Mouse (Mus musculus) myocyte (in vitro differentiated cells): ENCODE results near the gene Sez6. TPM values are rescaled to one million over a fixed set of nuclear protein-coding genes. Genes with fewer than 3 reads are reported as not detected.

Source experiments
- H3K27me3 ChIP-seq: one replicate; pipeline ENCODE4 v1.6.1; 2011; ENCODE audit not compliant: control insufficient read depth, insufficient read depth, insufficient read length
- H3K36me3 ChIP-seq: one replicate; pipeline ENCODE4 v1.6.1; 2011; ENCODE audit not compliant: control insufficient read depth, insufficient read depth
- H3K4me2 ChIP-seq: one replicate; pipeline ENCODE4 v1.6.1; 2011; ENCODE audit warnings: low read depth, control low read depth
- H3K4me3 ChIP-seq: one replicate; pipeline ENCODE4 v1.5.1; 2011; ENCODE audit warnings: mild to moderate bottlenecking, control low read depth, moderate library complexity
- H3K79me2 ChIP-seq: one replicate; pipeline ENCODE4 v1.6.1; 2011; ENCODE audit not compliant: control insufficient read depth, insufficient read depth
- H3ac ChIP-seq: one replicate; pipeline ENCODE4 v1.6.1; 2011; ENCODE audit not compliant: control insufficient read depth, insufficient read length
- CEBPB ChIP-seq: IDR thresholded peaks from 2 replicates; pipeline ENCODE4 v1.6.1; 2011; ENCODE audit warnings: mild to moderate bottlenecking, moderate library complexity; ENCODE audit not compliant: poor library complexity, insufficient read depth, severe bottlenecking
- E2F4 ChIP-seq: IDR thresholded peaks from one replicate; pipeline ENCODE4 v1.6.1; 2011; ENCODE audit warnings: mild to moderate bottlenecking, control low read depth, moderate library complexity; ENCODE audit not compliant: insufficient read depth
- MAX ChIP-seq: IDR thresholded peaks from one replicate; pipeline ENCODE4 v1.6.1; 2011; ENCODE audit warnings: low read depth, mild to moderate bottlenecking, control low read depth
- MYOD1 ChIP-seq, 3 experiments: IDR thresholded peaks; one replicate each; pipeline ENCODE4 v1.6.1; 2011; ENCODE audit warnings: control low read depth in 2 of 3, low read depth in 2 of 3, mild to moderate bottlenecking in 2 of 3, moderate library complexity in 1 of 3; ENCODE audit not compliant: insufficient read length in 2 of 3, control insufficient read depth in 1 of 3
- MYOG ChIP-seq, 3 experiments: IDR thresholded peaks; one replicate each; pipeline ENCODE4 v1.6.1; 2011; ENCODE audit warnings: control low read depth in 2 of 3, low read depth in 2 of 3, mild to moderate bottlenecking in 2 of 3; ENCODE audit not compliant: insufficient read length in 2 of 3, control insufficient read depth in 1 of 3, insufficient read depth in 1 of 3
- POLR2A ChIP-seq: IDR thresholded peaks from one replicate; pipeline ENCODE4 v1.6.1; 2011; ENCODE audit warnings: low read depth, mild to moderate bottlenecking, control low read depth, moderate library complexity; ENCODE audit not compliant: insufficient read length
- POLR2AphosphoS2 ChIP-seq: IDR thresholded peaks from one replicate; pipeline ENCODE4 v1.6.1; 2011; ENCODE audit warnings: low read depth, control low read depth; ENCODE audit not compliant: insufficient read length
- REST ChIP-seq: IDR thresholded peaks from one replicate; pipeline ENCODE4 v1.6.1; 2011; ENCODE audit warnings: mild to moderate bottlenecking, control low read depth, moderate library complexity; ENCODE audit not compliant: insufficient read depth, insufficient read length
- SRF ChIP-seq: IDR thresholded peaks from one replicate; pipeline ENCODE4 v1.6.1; 2011; ENCODE audit warnings: low read depth; ENCODE audit not compliant: control insufficient read depth, insufficient read length
- TCF12 ChIP-seq: IDR thresholded peaks from one replicate; pipeline ENCODE4 v1.6.1; 2011; ENCODE audit warnings: mild to moderate bottlenecking, control low read depth; ENCODE audit not compliant: poor library complexity, insufficient read depth, severe bottlenecking
- TCF3 ChIP-seq: IDR thresholded peaks from one replicate; pipeline ENCODE4 v1.6.1; 2011; ENCODE audit warnings: low read depth, control low read depth; ENCODE audit not compliant: insufficient read length
- USF1 ChIP-seq: IDR thresholded peaks from one replicate; pipeline ENCODE4 v1.6.1; 2011; ENCODE audit warnings: low read depth, mild to moderate bottlenecking, control low read depth, moderate library complexity
- polyA plus RNA-seq: library from polyadenylated mRNA; unstranded; fragments of >200 nt; fragmentation: generic; extraction: Trizol; gene quantifications from one replicate; pipeline ENCODE4 v1.2.1, GENCODE M21; 2012; ENCODE audit warnings: missing spikeins

Gene Sez6
- polyA plus RNA-seq, 1 experiment = not detected

- Histone ChIP-seq H3K27me3 (peaks cover 79% of the 10 kb centered on the region), H3K4me2 (no peak overlapping the region), H3K36me3 (no peaks in the 10 kb centered on the region), H3K4me3 (no peak overlapping the region), H3ac (no peak overlapping the region), H3K79me2 (no peaks in the 10 kb centered on the region)
- TF ChIP-seq CEBPB = no peak
- TF ChIP-seq POLR2A = no peak
- TF ChIP-seq REST = no peak
- TF ChIP-seq MYOG (IDR thresholded peaks at IDR 0.05; ENCODE audit: control insufficient read depth in 1 of 3, insufficient read depth in 1 of 3, insufficient read length in 2 of 3, low read depth in 2 of 3) = no peak
- TF ChIP-seq TCF3 = no peak
- TF ChIP-seq POLR2AphosphoS2 = no peak
- TF ChIP-seq E2F4 = no peak
- TF ChIP-seq MYOD1 (IDR thresholded peaks at IDR 0.05; ENCODE audit: control insufficient read depth in 1 of 3, insufficient read length in 2 of 3, low read depth in 2 of 3) = no peak
- no peak for TF ChIP-seq USF1
- no peak for TF ChIP-seq TCF12
Observed at GRCm38 (mm10) chr11:77973520-77973919, 42.9 kb downstream of the Sez6 start.

- Histone ChIP-seq H3K27me3 (peaks cover 81% of the 10 kb centered on the region), H3K79me2 (no peaks in the 10 kb centered on the region), H3ac (no peak overlapping the region), H3K36me3 (no peaks in the 10 kb centered on the region), H3K4me2 (no peak overlapping the region), H3K4me3 (no peak overlapping the region)
- TF ChIP-seq POLR2A (no peak), POLR2AphosphoS2 (no peak)
Observed at GRCm38 (mm10) chr11:77974325-77974724, 43.7 kb downstream of the Sez6 start.

GRCm38 (mm10) chr11:77975873-77976272 is 45.3 kb downstream of the Sez6 start:
- Histone ChIP-seq H3K4me3 (no peak overlapping the region), H3K4me2 (no peak overlapping the region), H3K79me2 (no peaks in the 10 kb centered on the region), H3ac (no peak overlapping the region), H3K36me3 (no peaks in the 10 kb centered on the region), H3K27me3 (peaks cover 72% of the 10 kb centered on the region)
- TF ChIP-seq REST (no peak), E2F4 (no peak), POLR2A (no peak), USF1 (no peak), SRF (no peak), POLR2AphosphoS2 (no peak), TCF3 (no peak), MAX (no peak)

- Histone ChIP-seq H3K27me3 (peaks cover 56% of the 10 kb centered on the region), H3ac (no peak overlapping the region), H3K4me2 (no peak overlapping the region), H3K79me2 (peaks cover 4% of the 10 kb centered on the region), H3K4me3 (no peak overlapping the region), H3K36me3 (no peaks in the 10 kb centered on the region)
- TF ChIP-seq POLR2A (no peak), MYOD1 (IDR thresholded peaks at IDR 0.05; ENCODE audit: control insufficient read depth in 1 of 3, insufficient read length in 2 of 3, low read depth in 2 of 3) (no peak), CEBPB (no peak), TCF3 (no peak), USF1 (no peak), MYOG (IDR thresholded peaks at IDR 0.05; ENCODE audit: control insufficient read depth in 1 of 3, insufficient read depth in 1 of 3, insufficient read length in 2 of 3, low read depth in 2 of 3) (no peak), E2F4 (no peak)
Observed at GRCm38 (mm10) chr11:77978161-77978560, 47.6 kb downstream of the Sez6 start.

GRCm38 (mm10) chr11:77979221-77979809 is 48.7 kb downstream of the Sez6 start:
- Histone ChIP-seq H3K36me3 (no peaks in the 10 kb centered on the region), H3K4me2 (no peak overlapping the region), H3K4me3 (no peak overlapping the region), H3ac (no peak overlapping the region), H3K27me3 (peaks cover 47% of the 10 kb centered on the region), H3K79me2 (peaks cover 14% of the 10 kb centered on the region)
- TF ChIP-seq E2F4 (no peak), TCF3 (no peak), POLR2A (no peak), POLR2AphosphoS2 (no peak), TCF12 (no peak), SRF (no peak), MAX (no peak), USF1 (no peak), REST (no peak), MYOD1 (IDR thresholded peaks at IDR 0.05; ENCODE audit: control insufficient read depth in 1 of 3, insufficient read length in 2 of 3, low read depth in 2 of 3) (no peak), CEBPB (no peak), MYOG (IDR thresholded peaks at IDR 0.05; ENCODE audit: control insufficient read depth in 1 of 3, insufficient read depth in 1 of 3, insufficient read length in 2 of 3, low read depth in 2 of 3) (no peak)
